Mouse (Mus musculus): ENCODE results near the gene Nr1h4.

- no peak for TF ChIP-seq POLR2A (IDR thresholded peaks at IDR 0.05; ENCODE audit: borderline replicate concordance, extremely low read depth, low read depth, low read length)
- TF ChIP-seq CTCF (IDR thresholded peaks at IDR 0.05; ENCODE audit: insufficient read depth, low read length): no peak
Observed at GRCm38 (mm10) chr10:89502986-89503560, 30.3 kb downstream of the Nr1h4 start.

Measured in lung, adult 2 months (tissue).